Mouse (Mus musculus): Measurements from ENCODE around the gene Olfr1009.
"Not testable (repeated sequence)": the region's sequence is repeated elsewhere in the genome, so short reads cannot be mapped to it uniquely, and the experiment has no call there.

Gene Olfr1009

GRCm38 (mm10) chr2:85715119-85715518, at the start of gene Olfr1009:
Gene Olfr1009, plus strand, starts transcription at chr2:85715419.
- no peak for DNase-seq (ENCODE audit: low read depth, low spot score)

- DNase-seq (ENCODE audit: low read depth, low spot score): no peak
These were observed 36.6 kb upstream of the Olfr1009 start, which contains the start of gene Olfr1006 for GRCm38 (mm10) chr2:85678667-85679066. Gene Olfr1006, minus strand, starts transcription at chr2:85678767.

DNA sequence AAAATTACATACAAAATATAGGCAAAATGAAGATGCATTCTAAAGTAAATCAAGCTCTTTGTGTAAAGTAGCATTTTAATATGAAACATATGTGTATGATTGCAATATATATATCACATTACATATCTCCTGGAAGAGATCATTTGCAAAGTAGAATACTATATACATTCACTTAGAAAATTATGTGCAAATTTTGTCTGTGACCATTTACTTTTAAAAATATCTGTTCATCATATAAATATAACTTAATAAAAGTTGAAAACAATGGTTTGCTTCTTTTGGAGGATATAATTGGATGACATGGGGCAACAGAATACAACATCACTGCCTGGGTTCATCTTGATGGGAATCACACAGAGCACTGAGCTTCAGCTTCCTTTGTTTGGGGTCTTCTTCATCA, 26.1 kb upstream of the Olfr1009 start, which contains the start of gene Olfr1008:
Gene Olfr1008 (plus strand): TSS at position 301 of the 400 bp plus-strand sequence.
- DNase-seq (ENCODE audit: low read depth, low spot score): no peak

- not testable (repeated sequence) for DNase-seq (ENCODE audit: low read depth, low spot score)
These were observed 4.5 kb upstream of the Olfr1009 start for GRCm38 (mm10) chr2:85710680-85711079.

DNA sequence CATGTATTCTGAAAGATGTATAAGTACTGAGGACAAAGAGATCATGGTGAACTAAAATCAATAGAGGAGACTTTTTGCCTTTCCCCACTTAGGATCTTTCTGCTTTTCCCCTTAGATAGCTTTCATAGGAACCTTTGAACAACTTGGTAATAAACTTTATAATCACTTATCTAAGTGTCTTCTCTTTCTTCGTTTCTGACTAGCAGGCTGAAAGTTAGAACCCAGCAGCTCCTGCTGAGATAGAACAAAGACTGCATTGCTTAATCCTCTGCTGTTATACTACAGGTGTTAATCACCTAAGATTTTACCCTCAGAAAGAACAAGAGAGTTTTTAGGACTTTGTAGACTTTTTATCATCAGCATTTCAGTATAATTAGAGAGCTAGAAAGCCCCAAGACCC, 4.1 kb upstream of the Olfr1009 start:
- DNase-seq (ENCODE audit: low read depth, low spot score): no peak

GRCm38 (mm10) chr2:85725793-85726192, 10.6 kb downstream of the Olfr1009 start:
- DNase-seq (ENCODE audit: low read depth, low spot score): peak; percentile 15

DNA sequence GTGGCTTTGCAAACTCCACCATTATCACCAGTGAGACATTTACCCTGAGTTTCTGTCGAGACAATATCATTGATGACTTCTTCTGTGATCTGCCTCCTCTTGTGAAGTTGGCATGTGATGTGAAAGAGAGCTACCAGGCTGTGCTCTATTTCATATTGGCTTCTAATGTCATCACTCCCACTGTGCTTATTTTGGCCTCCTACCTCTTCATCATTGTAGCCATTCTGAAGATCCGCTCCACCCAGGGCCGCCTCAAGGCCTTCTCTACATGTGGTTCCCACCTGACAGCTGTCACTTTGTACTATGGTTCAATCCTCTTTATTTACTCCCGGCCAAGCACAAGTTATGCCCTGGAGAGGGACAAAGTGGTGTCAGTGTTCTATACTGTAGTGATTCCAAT, 38.6 kb downstream of the Olfr1009 start:
- DNase-seq (ENCODE audit: low read depth, low spot score): no peak

DNA sequence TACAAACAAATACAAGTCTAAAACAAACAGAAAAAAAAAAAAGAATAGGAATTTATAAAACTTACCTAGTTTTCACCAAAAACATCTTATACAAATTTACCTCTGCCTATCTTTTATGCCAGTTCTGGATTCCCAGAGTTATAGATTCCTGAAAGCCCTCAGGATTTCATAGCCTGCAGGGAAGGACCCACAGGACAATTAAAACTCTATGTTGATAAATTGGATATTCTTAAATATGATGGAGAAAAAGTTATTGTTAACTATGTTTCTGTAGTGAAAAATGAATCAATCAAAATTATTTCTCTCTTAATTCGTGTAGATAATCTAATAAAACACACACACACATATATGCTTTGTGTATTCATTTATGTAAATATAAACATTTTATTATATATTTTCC, 47.4 kb downstream of the Olfr1009 start, which contains the start of gene Olfr1012:
Gene Olfr1012 (minus strand): TSS at position 101 of the 400 bp plus-strand sequence.
- DNase-seq (ENCODE audit: low read depth, low spot score): no peak

DNA sequence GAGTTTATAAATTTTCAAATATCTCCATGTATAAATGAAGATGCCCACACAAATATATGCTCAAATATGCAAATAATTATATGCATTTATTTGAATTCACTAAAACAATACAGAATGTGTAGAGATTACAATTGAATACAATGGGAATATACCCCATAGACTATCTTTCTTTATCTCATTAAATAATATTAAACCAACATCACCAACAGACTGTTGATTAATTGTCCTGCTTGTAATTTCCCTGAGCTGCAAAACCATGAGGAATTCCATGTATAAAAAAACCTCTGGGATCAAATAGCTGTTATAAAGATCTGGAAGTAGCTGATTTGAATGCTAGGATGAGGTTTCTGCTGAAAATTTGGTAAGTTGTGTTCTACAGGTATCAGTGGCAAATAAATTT, 51.6 kb downstream of the Olfr1009 start, which contains the start of gene Olfr1013:
Gene Olfr1013 (plus strand): TSS at position 301 of the 400 bp plus-strand sequence.
- no peak for DNase-seq (ENCODE audit: low read depth, low spot score)

DNA sequence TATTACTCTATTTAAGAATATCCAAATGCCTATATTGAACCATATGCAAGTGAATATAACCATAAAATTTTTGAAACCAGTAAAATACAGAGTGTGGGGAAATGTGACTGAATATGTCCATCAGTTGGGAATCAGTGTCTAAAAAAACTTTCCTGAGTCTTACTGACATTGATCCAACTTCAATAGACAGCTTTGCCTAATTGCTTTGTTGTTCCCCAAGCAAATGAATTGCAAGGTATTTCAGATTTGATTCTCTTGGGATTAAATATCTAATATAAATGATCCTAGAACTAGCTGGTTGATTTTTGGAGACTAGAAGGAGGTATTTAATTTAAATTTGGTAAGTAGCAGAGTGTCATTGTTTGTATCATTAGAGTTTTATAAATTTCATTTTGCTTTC, 57.2 kb downstream of the Olfr1009 start, which contains the start of gene Olfr1014:
Gene Olfr1014 (plus strand): TSS at position 301 of the 400 bp plus-strand sequence.
- no peak for DNase-seq (ENCODE audit: low read depth, low spot score)

Measured in telencephalon, adult 2 months (tissue).